Mouse (Mus musculus) liver, embryonic 11.5 days (tissue): ENCODE data around the gene Gpr1. TPM values are rescaled to one million over a fixed set of nuclear protein-coding genes. Genes with fewer than 3 reads are reported as not detected.

Experiments used
- ATAC-seq: fragments of 200-750 bp; cut with Nextera tagmentation; replicated peaks from 2 replicates; pipeline ENCODE4 v1.8.0; 2017; ENCODE audit warnings: moderate number of reproducible peaks, mild to moderate bottlenecking, moderate TSS enrichment, moderate library complexity; ENCODE audit not compliant: low FRiP score
- DNase-seq: peaks from one replicate; pipeline ENCODE4 v3.0.0-alpha.2; 2017; ENCODE audit warnings: low spot score
- H3K27ac ChIP-seq: fragments of 300-500 bp; sonication (generic); 2 replicates; pipeline ENCODE4 v1.5.1; 2014; ENCODE audit warnings: mild to moderate bottlenecking, low read depth, low read length, control low read depth
- H3K27me3 ChIP-seq: fragments of 300-500 bp; sonication (generic); replicated peaks from 2 replicates; pipeline ENCODE4 v1.6.1; 2014; ENCODE audit warnings: low read length, mixed read lengths; ENCODE audit not compliant: control insufficient read depth, insufficient read depth
- H3K36me3 ChIP-seq: fragments of 300-500 bp; sonication (generic); 2 replicates; pipeline ENCODE4 v1.6.1; 2014; ENCODE audit warnings: mild to moderate bottlenecking, low read length, moderate library complexity, mixed read lengths; ENCODE audit not compliant: control insufficient read depth, insufficient read depth
- H3K4me1 ChIP-seq: fragments of 300-500 bp; sonication (generic); replicated peaks from 2 replicates; pipeline ENCODE4 v1.6.1; 2014; ENCODE audit warnings: low read length, mixed read lengths; ENCODE audit not compliant: control insufficient read depth, insufficient read depth
- H3K4me2 ChIP-seq: fragments of 300-500 bp; sonication (generic); 2 replicates; pipeline ENCODE4 v1.6.1; 2014; ENCODE audit warnings: mild to moderate bottlenecking, control low read depth, moderate library complexity
- H3K4me3 ChIP-seq: fragments of 300-500 bp; sonication (generic); 2 replicates; pipeline ENCODE4 v1.5.1; 2014; ENCODE audit warnings: low read depth, low read length, control low read depth
- H3K9ac ChIP-seq: fragments of 300-500 bp; sonication (generic); 2 replicates; pipeline ENCODE4 v1.6.1; 2014; ENCODE audit warnings: low read depth, low read length, control low read depth
- H3K9me3 ChIP-seq: fragments of 300-500 bp; sonication (generic); 2 replicates; pipeline ENCODE4 v1.6.1; 2016; ENCODE audit warnings: low read length, inconsistent platforms, mixed read lengths; ENCODE audit not compliant: control insufficient read depth
- whole genome bisulfite sequencing: fragments of 180-500 bp; shearing (Covaris S2); extraction: QIAGEN DNeasy Blood & Tissue Kit; methylation state at CpG from one replicate; pipeline ENCODE4 v1.1.7; 2014; 5-methylcytosine and 5-hydroxymethylcytosine counted together
- polyA plus RNA-seq: library from polyadenylated mRNA; unstranded; fragments of >200 nt; fragmentation: Nextera tagmentation; extraction: Ambion mirVana; gene quantifications from 2 replicates; pipeline ENCODE4 v1.2.1, GENCODE M21; 2014

The Gpr1 gene
- 0.09 and 0.14 TPM in 2 replicates for polyA plus RNA-seq

DNA sequence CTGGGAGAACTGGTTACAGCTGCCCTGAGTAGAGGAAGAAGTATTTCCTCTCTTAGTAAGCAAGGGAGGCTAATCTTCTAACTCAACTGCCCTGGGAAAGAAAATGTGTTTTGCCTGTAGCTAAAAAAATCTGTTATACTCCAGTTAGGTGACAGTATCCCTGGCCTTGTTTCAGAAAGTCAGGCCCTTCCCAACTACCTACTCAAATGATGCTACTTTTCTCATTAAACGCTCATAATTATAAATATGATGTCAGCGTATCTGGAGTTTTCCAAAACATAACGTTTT lies at the start of gene Gpr1:
TSS of gene Gpr1 (minus strand) at position 273 of the 288 bp plus-strand sequence.
- no peak within 1 kb of the TSS for H3K4me3 ChIP-seq
- no peaks in the 10 kb centered on the region for H3K4me1 ChIP-seq
- no peak within 1 kb of the TSS for H3K27ac ChIP-seq
- H3K36me3 ChIP-seq = no peaks in the 10 kb centered on the region
- no peaks in the 10 kb centered on the region; the same call in 1 of the 2 replicates for H3K27me3 ChIP-seq
- H3K9ac ChIP-seq = no peak within 1 kb of the TSS
- WGBS = 32% methylated on average over 3 of the region's 3 CpGs
- no peaks in the 10 kb centered on the region; the same call in 1 of the 2 replicates for H3K9me3 ChIP-seq
- no peak for ATAC-seq
- H3K4me2 ChIP-seq = 0 out of 2 replicates have a peak within 1 kb of the TSS, but pooled peaks have one; percentile 14
- no peak for DNase-seq

GRCm38 (mm10) chr1:63263671-63264070 lies 49.3 kb upstream of the Gpr1 start:
- Histone ChIP-seq H3K4me1 (no peaks in the 10 kb centered on the region), H3K9me3 (no peaks in the 10 kb centered on the region), H3K27ac (no peak overlapping the region), H3K36me3 (no peaks in the 10 kb centered on the region), H3K4me2 (no peak overlapping the region), H3K9ac (no peak overlapping the region), H3K27me3 (peaks cover 83% of the 10 kb centered on the region), H3K4me3 (no peak overlapping the region)
- WGBS = 47% methylated on average over 11 of the region's 11 CpGs
- no peak for ATAC-seq
- DNase-seq = no peak

GRCm38 (mm10) chr1:63261041-63261590 lies 46.8 kb upstream of the Gpr1 start:
- Histone ChIP-seq H3K27ac (no peak overlapping the region), H3K4me2 (no peak overlapping the region), H3K36me3 (no peaks in the 10 kb centered on the region), H3K9me3 (no peaks in the 10 kb centered on the region), H3K4me3 (no peak overlapping the region), H3K27me3 (peaks cover 84% of the 10 kb centered on the region), H3K9ac (no peak overlapping the region), H3K4me1 (no peaks in the 10 kb centered on the region)
- ATAC-seq = no peak
- DNase-seq = no peak
- 53% methylated on average over 17 of the region's 17 CpGs for WGBS

DNA sequence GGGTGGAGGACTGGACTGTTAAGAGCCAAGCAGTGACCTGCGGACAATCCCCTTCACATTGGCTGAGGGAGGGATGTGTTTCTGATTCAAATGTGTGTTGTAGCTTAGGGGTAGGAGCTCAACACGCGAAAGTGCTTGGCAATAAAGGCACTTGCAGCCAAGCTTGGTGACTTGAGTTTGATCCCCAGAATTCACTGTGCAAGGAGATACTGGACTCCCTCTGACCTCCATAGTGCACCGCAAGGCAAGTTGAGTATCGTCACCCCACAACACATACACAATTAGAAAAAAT lies 46.3 kb upstream of the Gpr1 start:
- no peaks in the 10 kb centered on the region for H3K4me1 ChIP-seq
- no peaks in the 10 kb centered on the region for H3K36me3 ChIP-seq
- H3K9me3 ChIP-seq = no peaks in the 10 kb centered on the region
- H3K9ac ChIP-seq = no peak overlapping the region
- no peak overlapping the region for H3K27ac ChIP-seq
- peaks cover 84% of the 10 kb centered on the region for H3K27me3 ChIP-seq
- no peak overlapping the region for H3K4me2 ChIP-seq
- WGBS = 44% methylated on average over 5 of the region's 5 CpGs
- no peak for DNase-seq
- no peak for ATAC-seq
- no peak overlapping the region for H3K4me3 ChIP-seq

DNA sequence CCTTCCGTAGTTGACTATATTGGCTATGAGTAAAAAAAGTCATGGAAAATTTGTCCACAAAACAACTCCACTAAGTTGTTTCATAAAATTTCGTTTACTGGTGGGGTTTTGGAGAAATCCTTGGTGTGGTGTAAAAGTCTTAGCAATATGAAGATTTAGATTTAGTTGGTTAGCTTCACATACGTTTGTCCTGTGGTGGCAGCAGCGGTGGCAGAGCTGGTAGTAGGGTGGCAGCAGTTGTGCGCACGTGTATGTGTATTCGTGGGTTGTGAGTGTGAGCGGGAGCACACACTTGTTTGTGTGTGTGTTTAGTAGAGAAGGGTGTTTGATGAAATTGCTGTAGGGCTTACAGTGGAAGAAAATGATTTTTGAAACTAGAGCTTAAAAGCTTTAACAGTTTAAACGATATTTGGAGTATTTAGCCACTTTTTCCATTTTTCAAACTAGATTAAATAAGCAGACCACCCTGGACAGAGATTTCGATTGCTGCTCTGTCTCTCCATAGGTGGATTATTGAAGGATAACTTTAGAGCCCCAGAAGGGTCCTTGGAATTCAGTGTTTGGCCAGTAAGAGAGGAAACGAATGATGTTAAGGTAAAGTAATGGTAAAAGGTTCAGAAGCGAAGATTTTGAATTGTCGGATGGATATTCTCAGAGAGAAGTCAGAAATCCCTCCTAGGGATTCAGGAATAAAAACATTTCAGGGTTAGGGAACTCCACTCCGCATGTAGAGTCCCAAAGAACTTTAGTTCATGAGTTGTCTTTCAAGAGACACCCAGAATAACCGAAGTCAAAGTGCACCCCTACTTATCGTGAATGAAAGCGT lies 45.8 kb upstream of the Gpr1 start:
- Histone ChIP-seq H3K4me2 (no peak overlapping the region), H3K27me3 (peaks cover 84% of the 10 kb centered on the region), H3K9ac (no peak overlapping the region), H3K4me3 (no peak overlapping the region), H3K27ac (no peak overlapping the region), H3K4me1 (no peaks in the 10 kb centered on the region), H3K36me3 (no peaks in the 10 kb centered on the region), H3K9me3 (no peaks in the 10 kb centered on the region)
- 41% methylated on average over 17 of the region's 17 CpGs for WGBS
- DNase-seq (no peak), ATAC-seq (no peak)

DNA sequence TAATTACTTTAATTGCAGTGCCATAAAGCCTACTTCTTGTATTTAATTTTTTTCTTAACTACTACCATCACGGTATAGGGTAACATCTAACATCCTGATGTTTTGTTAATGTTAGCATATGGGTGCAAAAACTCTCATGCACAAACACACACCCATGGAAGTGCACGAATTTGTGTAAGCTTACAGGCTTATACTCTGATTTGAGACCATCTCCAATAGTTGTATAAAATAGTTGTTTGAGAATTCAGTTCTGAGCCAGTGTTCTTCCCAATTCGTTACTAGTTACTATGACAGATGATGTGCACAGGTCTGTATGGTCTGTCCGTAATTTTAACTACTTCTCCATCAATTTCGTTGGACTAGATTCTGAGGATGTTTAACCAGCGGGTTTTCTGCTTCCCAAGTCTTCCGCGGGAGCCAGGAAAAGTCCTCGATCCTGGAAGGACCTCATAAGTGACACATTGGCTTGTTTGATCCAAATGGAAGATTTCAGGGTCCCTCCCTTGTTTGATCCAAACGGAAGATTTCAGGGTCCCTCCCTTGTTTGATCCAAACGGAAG lies 45.0 kb upstream of the Gpr1 start:
- Histone ChIP-seq H3K9me3 (no peaks in the 10 kb centered on the region), H3K4me2 (no peak overlapping the region), H3K36me3 (no peaks in the 10 kb centered on the region), H3K9ac (no peak overlapping the region), H3K27ac (no peak overlapping the region), H3K4me1 (no peaks in the 10 kb centered on the region), H3K27me3 (peaks cover 83% of the 10 kb centered on the region), H3K4me3 (no peak overlapping the region)
- 40% methylated on average over 11 of the region's 11 CpGs for WGBS
- DNase-seq = no peak
- ATAC-seq = no peak

DNA sequence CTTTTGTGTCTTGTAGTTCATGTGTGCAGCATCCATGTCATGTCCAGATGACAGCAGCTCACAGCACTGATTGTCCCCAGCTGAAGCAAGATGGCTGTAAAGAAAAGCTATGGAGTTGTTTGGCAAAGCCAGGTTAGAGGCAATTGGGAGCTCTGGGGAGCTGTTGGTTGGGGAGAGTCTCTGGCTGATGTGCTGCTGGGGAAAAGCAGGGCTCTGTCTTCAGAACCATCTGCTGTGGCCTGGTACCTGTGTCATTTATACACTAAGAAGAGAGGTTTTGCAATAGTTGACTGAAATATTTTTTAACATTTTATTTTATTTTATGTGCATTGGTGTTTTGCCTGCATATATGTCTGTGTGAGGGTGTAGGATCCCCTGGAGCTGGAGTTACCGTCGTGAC lies 44.2 kb upstream of the Gpr1 start:
- Histone ChIP-seq H3K4me2 (no peak overlapping the region), H3K9me3 (no peaks in the 10 kb centered on the region), H3K27ac (no peak overlapping the region), H3K4me3 (no peak overlapping the region), H3K9ac (no peak overlapping the region), H3K4me1 (no peaks in the 10 kb centered on the region), H3K27me3 (peaks cover 78% of the 10 kb centered on the region), H3K36me3 (no peaks in the 10 kb centered on the region)
- WGBS = 39% methylated on average over 2 of the region's 2 CpGs
- no peak for ATAC-seq
- no peak for DNase-seq

- WGBS = 21% methylated on average over 5 of the region's 5 CpGs
- H3K27me3 ChIP-seq = peaks cover 87% of the 10 kb centered on the region
- ATAC-seq = no peak
- no peaks in the 10 kb centered on the region for H3K36me3 ChIP-seq
- no peak overlapping the region for H3K4me3 ChIP-seq
- H3K27ac ChIP-seq = no peak overlapping the region
- H3K9ac ChIP-seq = no peak overlapping the region
- no peaks in the 10 kb centered on the region for H3K4me1 ChIP-seq
- no peak for DNase-seq
- no peak overlapping the region for H3K4me2 ChIP-seq
- H3K9me3 ChIP-seq = no peaks in the 10 kb centered on the region
Measured at GRCm38 (mm10) chr1:63256083-63256482, 41.7 kb upstream of the Gpr1 start.

GRCm38 (mm10) chr1:63255101-63255500 lies 40.8 kb upstream of the Gpr1 start:
- ATAC-seq (no peak), DNase-seq (no peak)
- Histone ChIP-seq H3K27ac (no peak overlapping the region), H3K9me3 (no peaks in the 10 kb centered on the region), H3K9ac (no peak overlapping the region), H3K36me3 (no peaks in the 10 kb centered on the region), H3K27me3 (peaks cover 87% of the 10 kb centered on the region), H3K4me3 (no peak overlapping the region), H3K4me2 (no peak overlapping the region), H3K4me1 (no peaks in the 10 kb centered on the region)
- WGBS = 25% methylated on average over 4 of the region's 4 CpGs
